Mouse (Mus musculus): ENCODE data around the gene Cyp4f16. TPM values are rescaled to one million over a fixed set of nuclear protein-coding genes. Genes with fewer than 3 reads are reported as not detected.
"Not testable (repeated sequence)": the region's sequence is repeated elsewhere in the genome, so short reads cannot be mapped to it uniquely, and the experiment has no call there.

Cyp4f16 gene
- 19.2 and 20.4 TPM in 2 replicates for polyA plus RNA-seq (2015; fragmentation: Nextera tagmentation; extraction: Ambion mirVana)

DNA sequence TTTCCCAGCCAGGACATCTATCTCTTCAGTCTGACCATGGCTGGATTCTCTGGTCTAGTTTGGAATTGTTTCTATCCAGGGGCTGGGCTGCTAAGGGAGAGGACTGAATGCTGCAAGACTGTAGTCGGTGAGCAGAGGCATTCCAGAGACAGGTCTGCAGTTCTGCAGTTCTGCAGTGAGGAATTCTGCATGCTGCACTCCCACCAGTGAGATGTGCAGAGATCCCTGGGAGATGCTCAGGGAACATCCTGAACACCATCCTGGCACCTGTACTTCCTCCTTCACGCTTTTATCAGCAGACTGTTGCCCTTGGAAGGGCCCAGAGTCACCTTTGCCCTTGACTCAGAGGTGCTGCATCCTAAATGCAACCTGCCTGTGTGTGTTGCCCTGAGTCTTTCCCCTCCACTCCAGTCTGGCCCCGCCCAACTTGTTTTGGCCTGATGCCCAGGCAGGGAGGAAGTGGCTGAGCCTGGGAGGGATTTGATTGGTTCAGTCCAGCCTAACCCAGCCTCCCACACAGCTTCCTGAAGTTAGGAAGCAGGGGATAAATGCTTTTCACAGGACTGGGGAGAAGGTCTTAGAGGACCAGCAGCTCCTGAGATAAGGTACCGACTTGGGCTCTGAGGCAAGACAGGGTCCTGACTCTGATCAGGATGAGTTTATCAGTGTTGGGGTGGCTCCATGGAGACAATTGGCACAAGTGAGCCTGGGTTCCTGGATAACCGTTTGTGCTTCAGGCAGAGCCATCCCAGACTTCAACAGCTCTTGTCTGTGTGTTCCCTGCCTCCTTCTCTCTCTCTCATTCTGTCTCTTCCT lies at the start of gene Cyp4f16:
Gene Cyp4f16, plus strand, starts transcription at position 508 of the 816 bp plus-strand sequence.
- not testable (repeated sequence) for H3K9me3 ChIP-seq; H3K36me3 ChIP-seq; H3K27ac ChIP-seq; H3K4me1 ChIP-seq (replicated peaks); H3K27me3 ChIP-seq
- peak; percentile 97 for ATAC-seq
- 8% methylated on average over 5 of the region's 5 CpGs for WGBS
- Histone ChIP-seq H3K4me3 (replicated peaks) (peak within 1 kb of the TSS; percentile 46), H3K4me2 (replicated peaks) (peak within 1 kb of the TSS; percentile 58), H3K9ac (replicated peaks) (peak within 1 kb of the TSS; percentile 59)

DNA sequence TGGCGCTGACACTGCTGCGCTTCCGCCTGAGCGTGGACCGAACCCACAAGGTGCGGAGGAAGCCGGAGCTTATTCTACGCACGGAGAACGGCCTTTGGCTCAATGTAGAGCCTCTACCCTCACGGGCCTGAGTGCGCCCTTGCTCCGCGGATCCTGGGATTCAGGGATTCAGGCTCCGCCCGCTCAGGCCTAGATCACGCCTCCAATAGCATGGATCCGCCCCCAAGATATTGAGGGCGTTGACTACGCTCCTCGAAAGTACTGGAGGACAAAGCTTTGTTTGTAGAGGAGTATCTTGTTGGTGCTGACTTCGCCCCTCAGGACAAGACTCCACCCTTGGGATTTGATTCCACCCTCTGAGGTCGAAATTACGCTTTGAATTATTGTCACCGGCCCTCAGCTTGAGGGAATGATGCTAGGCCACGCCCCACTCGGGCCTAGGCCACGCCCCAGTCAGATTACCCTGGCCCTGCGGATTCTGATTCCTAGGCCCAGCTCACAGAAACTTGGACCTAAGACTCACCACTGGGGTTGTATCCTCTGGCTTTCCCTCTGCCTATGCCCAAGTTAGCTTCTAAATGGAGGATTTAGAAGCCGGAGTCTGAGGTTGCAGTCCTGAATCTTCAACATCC lies 43.9 kb upstream of the Cyp4f16 start:
- Histone ChIP-seq H3K36me3 (no peaks in the 10 kb centered on the region), H3K4me2 (replicated peaks) (peak overlapping the region; percentile 49), H3K27me3 (peaks cover 19% of the 10 kb centered on the region), H3K27ac (no peak overlapping the region), H3K9ac (replicated peaks) (peak overlapping the region; percentile 39; the same call in 1 of the 2 replicates), H3K9me3 (no peaks in the 10 kb centered on the region), H3K4me3 (replicated peaks) (peak overlapping the region; percentile 29), H3K4me1 (replicated peaks) (peaks cover 7% of the 10 kb centered on the region)
- ATAC-seq: peak; percentile 77
- 7% methylated on average over 30 of the region's 30 CpGs for WGBS

DNA sequence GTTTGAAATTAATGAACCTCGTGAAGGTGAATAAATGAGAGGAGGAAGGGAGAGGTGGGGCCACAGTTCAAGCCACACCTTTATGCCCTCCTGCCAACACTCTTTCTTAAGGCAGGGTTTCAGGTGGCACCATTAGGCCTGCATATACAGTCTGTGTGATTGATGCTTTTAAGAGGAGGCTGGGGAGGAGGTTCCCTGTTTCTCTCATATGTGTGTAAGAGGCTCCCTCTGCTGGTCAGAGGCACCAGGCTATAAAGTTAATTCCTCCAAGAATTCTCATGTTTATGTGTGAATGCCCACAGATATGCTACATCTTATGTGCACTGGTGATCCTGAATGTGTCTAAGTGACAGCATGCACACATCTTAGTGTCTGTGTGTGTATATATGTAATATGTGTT lies 41.8 kb upstream of the Cyp4f16 start:
- Histone ChIP-seq H3K9me3 (no peaks in the 10 kb centered on the region), H3K4me3 (replicated peaks) (no peak overlapping the region), H3K27ac (no peak overlapping the region), H3K36me3 (no peaks in the 10 kb centered on the region), H3K4me2 (replicated peaks) (no peak overlapping the region), H3K9ac (replicated peaks) (no peak overlapping the region), H3K4me1 (replicated peaks) (peaks cover 7% of the 10 kb centered on the region), H3K27me3 (peaks cover 19% of the 10 kb centered on the region)
- WGBS: 75% methylated on average over 1 of the region's 1 CpGs
- peak; percentile 78 for ATAC-seq

DNA sequence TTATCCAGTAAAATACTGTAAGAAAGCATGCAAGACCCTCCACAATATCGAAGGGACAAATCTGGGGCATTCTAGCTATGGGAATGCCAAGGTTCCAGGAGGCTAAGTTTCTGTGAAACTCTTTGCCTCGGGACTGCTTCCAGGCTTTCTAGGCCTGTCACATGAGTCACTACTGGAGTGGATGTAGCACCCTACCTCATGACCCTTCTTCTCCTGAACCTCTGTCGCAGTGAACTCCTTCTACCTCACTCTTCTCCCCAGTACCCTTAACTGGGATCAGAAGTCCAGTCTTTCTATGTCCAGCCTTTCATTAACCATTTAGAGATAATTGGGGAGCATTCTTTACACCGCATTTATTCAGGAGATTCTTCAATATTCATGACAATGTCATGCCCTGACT lies 35.8 kb upstream of the Cyp4f16 start:
- not testable (repeated sequence) for H3K27me3 ChIP-seq; H3K9ac ChIP-seq (replicated peaks); H3K36me3 ChIP-seq; H3K4me3 ChIP-seq (replicated peaks); H3K4me1 ChIP-seq (replicated peaks); H3K9me3 ChIP-seq; H3K4me2 ChIP-seq (replicated peaks); H3K27ac ChIP-seq; ATAC-seq
- 84% methylated on average over 4 of the region's 4 CpGs for WGBS

DNA sequence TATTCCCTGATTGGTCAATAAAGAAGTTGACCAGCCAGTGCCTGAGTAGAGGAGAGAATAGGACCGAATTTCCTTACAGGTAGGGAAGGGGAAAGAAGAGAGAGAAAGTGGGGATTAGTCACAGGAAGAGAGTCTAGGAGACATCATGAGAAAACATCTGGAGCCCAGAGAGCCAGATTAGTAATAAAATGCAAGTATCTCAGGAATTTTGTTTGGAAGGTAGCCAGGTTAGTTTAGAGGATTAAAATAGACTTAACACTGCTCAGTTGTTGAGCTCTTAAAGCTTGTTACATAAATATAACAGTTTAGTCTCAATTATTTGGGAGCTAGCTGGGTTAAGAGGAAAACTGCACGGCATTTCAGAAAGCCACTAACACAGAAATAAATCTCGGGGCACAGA lies 35.3 kb upstream of the Cyp4f16 start:
- Histone ChIP-seq H3K9ac (replicated peaks) (no peak overlapping the region), H3K27me3 (no peaks in the 10 kb centered on the region), H3K4me3 (replicated peaks) (no peak overlapping the region), H3K4me2 (replicated peaks) (no peak overlapping the region), H3K9me3 (no peaks in the 10 kb centered on the region), H3K36me3 (no peaks in the 10 kb centered on the region), H3K4me1 (replicated peaks) (peaks cover 12% of the 10 kb centered on the region), H3K27ac (no peak overlapping the region)
- no peak for ATAC-seq
- WGBS: 74% methylated on average over 3 of the region's 3 CpGs

DNA sequence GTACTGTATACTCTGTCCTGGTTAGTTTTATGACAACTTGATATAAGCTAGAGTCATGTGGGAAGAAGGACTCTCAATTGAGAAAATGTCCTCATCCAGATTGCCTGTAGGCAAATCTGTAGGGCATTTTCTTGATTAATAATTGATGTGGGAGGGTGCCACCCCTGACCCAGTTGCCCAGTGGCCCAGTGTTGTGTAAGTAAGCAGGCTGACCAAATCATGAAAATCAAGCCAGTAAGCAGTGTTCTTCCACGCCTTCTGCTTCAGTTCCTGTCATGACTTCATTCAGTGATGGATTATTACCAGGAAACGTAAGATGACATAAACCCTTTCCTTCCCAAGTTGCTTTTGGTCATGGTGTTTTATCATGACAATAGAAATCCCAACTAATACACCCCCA lies 33.2 kb upstream of the Cyp4f16 start:
- WGBS: 59% methylated on average over 2 of the region's 2 CpGs
- H3K27me3 ChIP-seq: no peaks in the 10 kb centered on the region
- no peaks in the 10 kb centered on the region for H3K36me3 ChIP-seq
- no peak for ATAC-seq
- no peak overlapping the region for H3K4me3 ChIP-seq (replicated peaks)
- H3K9me3 ChIP-seq: no peaks in the 10 kb centered on the region
- no peak overlapping the region for H3K4me2 ChIP-seq (replicated peaks)
- H3K27ac ChIP-seq: no peak overlapping the region
- no peak overlapping the region for H3K9ac ChIP-seq (replicated peaks)
- H3K4me1 ChIP-seq (replicated peaks): peaks cover 26% of the 10 kb centered on the region

DNA sequence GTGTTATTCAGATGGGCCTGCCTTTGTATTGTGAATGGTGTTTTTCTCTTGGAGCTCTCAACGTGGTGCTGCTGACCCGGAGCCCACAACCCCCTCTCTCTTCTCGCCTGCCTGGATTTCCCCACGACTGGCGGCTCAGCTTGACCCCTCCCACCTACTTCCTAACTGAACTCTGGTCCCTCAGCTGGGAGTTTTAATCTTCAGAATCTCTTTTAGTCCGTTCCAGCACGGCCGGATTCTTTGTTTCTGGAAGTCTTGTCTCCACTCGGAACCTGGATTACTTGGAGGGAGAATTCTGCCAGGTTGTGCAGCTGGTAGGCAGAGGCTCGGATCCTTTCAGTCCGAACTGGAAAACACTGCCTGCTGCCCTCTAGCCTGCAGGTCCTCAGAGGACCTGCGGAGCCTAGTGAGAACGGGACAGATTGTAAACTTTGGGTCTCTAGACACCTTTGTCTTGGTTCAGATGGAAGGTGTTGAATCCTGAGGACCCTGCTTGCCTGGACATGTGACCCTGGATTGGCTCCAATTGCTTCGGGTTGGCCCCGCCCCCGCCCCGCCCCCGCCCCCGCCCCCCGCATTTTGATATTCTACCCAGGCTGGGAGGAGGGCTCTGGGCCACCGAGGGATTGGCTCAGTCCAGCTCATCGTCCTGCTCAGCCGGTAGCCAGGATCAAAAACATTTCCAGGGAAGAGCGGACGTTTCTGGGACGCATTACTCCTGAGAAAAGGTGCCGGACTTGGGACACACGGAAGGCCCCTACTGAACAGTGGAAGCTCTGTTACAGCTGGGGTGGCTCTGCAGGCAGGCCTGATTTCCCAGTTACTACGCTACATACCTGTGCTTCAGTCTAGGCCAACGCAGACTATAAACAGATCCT lies 30.3 kb upstream of the Cyp4f16 start, which contains the start of gene Cyp4f17:
Gene Cyp4f17, plus strand, starts transcription at position 200 of the 878 bp plus-strand sequence.
- peak; percentile 91 for ATAC-seq
- Histone ChIP-seq H3K9ac (replicated peaks) (peak within 1 kb of the TSS; percentile 70), H3K27me3 (no peaks in the 10 kb centered on the region), H3K4me3 (replicated peaks) (peak within 1 kb of the TSS; percentile 54), H3K4me2 (replicated peaks) (peak within 1 kb of the TSS; percentile 78), H3K9me3 (no peaks in the 10 kb centered on the region), H3K4me1 (replicated peaks) (peaks cover 26% of the 10 kb centered on the region), H3K27ac (peak within 1 kb of the TSS; percentile 84), H3K36me3 (0 out of 2 replicates have a peak, but pooled peaks cover 3% of the 10 kb centered on the region)
- under 1% methylated on average over 30 of the region's 30 CpGs for WGBS

DNA sequence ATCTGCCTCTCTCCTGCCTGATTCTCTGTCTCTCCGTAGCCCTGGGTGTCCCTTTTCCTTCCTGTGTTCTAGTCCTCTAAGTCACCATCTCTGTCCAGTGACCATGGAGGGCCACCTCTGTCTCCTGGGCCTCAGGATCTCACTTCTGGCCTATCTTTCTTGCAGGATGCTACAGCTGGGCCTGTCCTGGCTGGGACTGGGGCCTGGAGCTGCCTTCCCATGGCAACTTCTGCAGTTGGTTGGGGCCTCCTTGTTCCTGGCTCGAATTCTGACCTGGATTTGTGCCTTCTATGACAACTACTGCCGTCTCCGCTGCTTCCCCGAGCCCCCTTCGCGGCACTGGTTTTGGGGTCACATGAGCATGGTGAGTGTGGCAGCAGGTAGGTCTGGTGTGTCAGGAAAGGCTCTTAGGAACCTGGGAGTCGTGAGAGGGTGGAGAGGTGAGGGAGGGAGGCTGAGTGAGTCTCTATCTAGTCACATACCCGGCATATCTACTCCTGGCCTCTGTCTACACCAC lies 29.6 kb upstream of the Cyp4f16 start:
- Histone ChIP-seq H3K4me1 (replicated peaks) (peaks cover 26% of the 10 kb centered on the region), H3K36me3 (0 out of 2 replicates have a peak, but pooled peaks cover 3% of the 10 kb centered on the region), H3K9me3 (no peaks in the 10 kb centered on the region), H3K4me3 (replicated peaks) (peak overlapping the region; percentile 54), H3K4me2 (replicated peaks) (peak overlapping the region; percentile 78), H3K27me3 (no peaks in the 10 kb centered on the region), H3K9ac (replicated peaks) (peak overlapping the region; percentile 70), H3K27ac (peak overlapping the region; percentile 84)
- ATAC-seq: no peak; the same call in 1 of the 2 replicates
- 43% methylated on average over 9 of the region's 9 CpGs for WGBS

DNA sequence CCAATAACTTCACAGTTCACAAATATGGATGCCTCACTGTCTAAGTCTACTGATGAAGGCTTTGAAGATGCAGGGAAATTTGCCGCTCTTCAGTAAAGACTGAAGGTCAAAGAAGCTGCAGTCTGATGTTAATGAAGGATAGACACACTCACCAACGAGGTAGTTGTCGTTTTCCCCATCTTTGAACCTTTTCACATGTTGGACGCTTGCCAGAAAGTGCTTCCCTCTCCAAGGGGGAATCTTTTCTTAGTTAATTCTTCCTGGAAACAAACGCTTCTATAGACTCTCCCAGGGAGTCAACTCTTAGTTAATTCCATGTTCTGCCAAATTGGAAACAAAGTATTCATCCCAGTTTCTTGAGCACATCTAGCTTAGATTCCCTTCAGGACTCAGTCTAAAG lies 20.2 kb upstream of the Cyp4f16 start:
- no peak for ATAC-seq
- H3K36me3 ChIP-seq: peaks cover 8% of the 10 kb centered on the region
- 84% methylated on average over 5 of the region's 5 CpGs for WGBS

DNA sequence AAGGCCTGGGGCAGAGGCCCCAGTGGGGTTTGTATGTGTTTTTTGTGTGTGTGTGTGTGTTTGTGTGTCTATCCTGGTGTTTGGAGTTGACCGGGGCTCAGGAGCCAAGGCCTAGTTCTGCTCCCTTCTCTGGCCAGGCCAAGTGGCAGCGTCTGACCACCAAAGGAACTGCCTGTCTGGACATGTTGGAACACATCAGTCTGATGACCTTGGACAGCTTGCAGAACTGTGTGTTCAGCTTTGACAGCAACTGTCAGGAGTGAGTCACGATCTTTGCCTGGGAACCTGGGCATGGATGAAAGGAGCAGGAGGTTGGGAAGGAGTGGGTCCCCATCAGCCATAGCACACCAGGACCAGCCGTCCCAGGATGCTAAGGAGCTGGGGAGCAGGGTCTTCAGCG lies 14.4 kb upstream of the Cyp4f16 start:
- no peak for ATAC-seq
- Histone ChIP-seq H3K36me3 (peaks cover 29% of the 10 kb centered on the region), H3K9me3 (no peaks in the 10 kb centered on the region), H3K9ac (replicated peaks) (no peak overlapping the region), H3K4me1 (replicated peaks) (no peaks in the 10 kb centered on the region), H3K4me2 (replicated peaks) (no peak overlapping the region), H3K27ac (no peak overlapping the region), H3K4me3 (replicated peaks) (no peak overlapping the region), H3K27me3 (no peaks in the 10 kb centered on the region)
- 96% methylated on average over 5 of the region's 5 CpGs for WGBS

More for the DNA sequence above, 20.2 kb upstream of the Cyp4f16 start:
- H3K9me3 ChIP-seq: no peaks in the 10 kb centered on the region
- no peak overlapping the region for H3K27ac ChIP-seq
- no peaks in the 10 kb centered on the region for H3K27me3 ChIP-seq
- no peak overlapping the region for H3K4me3 ChIP-seq (replicated peaks)
- H3K4me1 ChIP-seq (replicated peaks): no peaks in the 10 kb centered on the region
- H3K9ac ChIP-seq (replicated peaks): no peak overlapping the region
- H3K4me2 ChIP-seq (replicated peaks): no peak overlapping the region

DNA sequence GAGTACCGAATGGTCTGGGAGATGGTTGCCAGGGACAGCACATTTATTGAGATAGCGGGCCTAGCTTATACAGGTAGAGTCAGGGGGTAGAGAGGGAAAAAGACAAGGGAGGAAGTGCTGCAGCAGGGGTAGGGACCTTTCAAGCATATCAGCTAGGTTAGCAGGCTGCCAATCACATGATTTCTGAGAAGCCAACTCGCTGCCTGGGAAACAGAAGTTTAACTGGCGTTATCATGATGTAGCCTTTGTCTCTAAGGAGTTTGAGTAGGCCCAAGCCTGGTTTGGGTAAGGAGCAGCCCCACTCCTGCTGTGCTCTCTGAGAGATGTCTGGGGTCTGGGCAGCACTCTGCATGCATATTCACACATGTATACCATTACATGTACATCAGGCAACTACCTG lies 14.0 kb upstream of the Cyp4f16 start:
- Histone ChIP-seq H3K4me2 (replicated peaks) (no peak overlapping the region), H3K9me3 (no peaks in the 10 kb centered on the region), H3K27ac (no peak overlapping the region), H3K4me1 (replicated peaks) (no peaks in the 10 kb centered on the region), H3K36me3 (peaks cover 29% of the 10 kb centered on the region), H3K4me3 (replicated peaks) (no peak overlapping the region), H3K27me3 (no peaks in the 10 kb centered on the region), H3K9ac (replicated peaks) (no peak overlapping the region)
- WGBS: 94% methylated on average over 4 of the region's 4 CpGs
- no peak for ATAC-seq
